Mouse (Mus musculus) E14TG2a.4 (cell line): Measurements from ENCODE around the gene Ttc39b.
"Not testable (repeated sequence)": the region's sequence is repeated elsewhere in the genome, so short reads cannot be mapped to it uniquely, and the experiment has no call there.

Experiments
- H3K27me3 ChIP-seq: 2 replicates; pipeline ENCODE4 v1.6.1; 2014; ENCODE audit warnings: low read length, control low read depth; ENCODE audit not compliant: insufficient read depth
- H3K36me3 ChIP-seq: 2 replicates; pipeline ENCODE4 v1.6.1; 2014; ENCODE audit warnings: low read length, control low read depth; ENCODE audit not compliant: insufficient read depth
- H3K4me1 ChIP-seq: replicated peaks from 2 replicates; pipeline ENCODE4 v1.6.1; 2014; ENCODE audit warnings: low read depth, low read length, control low read depth
- H3K4me3 ChIP-seq: replicated peaks from 2 replicates; pipeline ENCODE4 v1.5.1; 2014; ENCODE audit warnings: mild to moderate bottlenecking, low read length
- H3K9me3 ChIP-seq: 2 replicates; pipeline ENCODE4 v1.6.1; 2014; ENCODE audit warnings: low read length, control low read depth
- CTCF ChIP-seq: conservative IDR thresholded peaks from 2 replicates; pipeline ENCODE4 v1.5.1; 2014; ENCODE audit warnings: low read length
- NANOG ChIP-seq: IDR thresholded peaks from 2 replicates; pipeline ENCODE4 v1.6.1; 2014; ENCODE audit warnings: borderline replicate concordance, low read length, mixed read lengths
- POU5F1 ChIP-seq: IDR thresholded peaks from 2 replicates; pipeline ENCODE4 v1.6.1; 2014; ENCODE audit warnings: low read length, borderline replicate concordance

The Ttc39b gene

DNA sequence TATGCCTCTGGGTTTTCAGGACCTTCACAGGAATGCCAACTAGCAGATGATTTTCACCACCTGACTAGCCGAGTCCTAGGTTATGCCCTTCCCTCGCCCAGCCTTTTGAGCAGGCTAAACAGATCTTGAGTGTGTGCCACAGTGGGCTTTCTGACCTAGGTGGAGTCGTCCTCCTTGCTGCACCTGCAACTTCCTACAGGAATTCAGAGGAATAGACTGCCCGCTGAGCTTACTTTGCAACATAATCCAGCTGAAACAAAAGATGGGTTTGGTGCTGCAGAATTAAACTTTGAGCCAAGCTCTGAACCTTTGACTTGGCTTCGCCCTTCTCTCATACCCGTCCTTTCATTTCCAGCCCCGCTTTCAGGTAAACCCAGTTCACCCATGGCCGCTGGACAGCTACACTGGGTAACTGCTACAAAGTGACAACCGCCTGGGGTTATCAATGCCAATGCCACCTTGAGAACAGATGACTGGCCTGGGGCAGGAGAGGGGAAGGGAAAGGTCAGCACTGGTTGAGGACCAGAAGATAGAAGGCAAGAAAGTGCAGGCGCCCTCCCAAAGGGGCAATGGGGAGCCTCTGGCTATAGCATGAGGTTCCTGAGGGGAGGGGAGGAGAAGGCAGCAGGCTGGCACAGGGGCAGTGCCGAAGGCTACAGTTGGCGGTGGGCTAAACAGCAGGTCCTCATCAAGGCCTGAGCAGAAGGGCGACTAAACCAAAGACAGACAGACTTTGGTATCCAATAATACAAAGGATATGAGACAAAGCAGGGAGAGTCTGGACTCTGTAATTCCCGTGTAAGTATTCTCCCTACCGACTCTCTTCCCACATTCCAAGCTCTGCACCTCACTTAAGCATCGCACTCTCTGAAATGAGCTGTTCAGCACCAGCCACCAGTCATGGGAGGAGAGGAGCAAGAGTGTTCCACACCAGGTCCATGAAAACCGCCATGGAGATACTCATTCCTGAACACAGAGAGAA lies 66.5 kb downstream of the Ttc39b start:
- TF ChIP-seq POU5F1, result no peak
- TF ChIP-seq CTCF, result no peak
- peak; percentile 22; the same call in 1 of the 2 replicates for TF ChIP-seq NANOG
- peaks cover 83% of the 10 kb centered on the region for H3K4me1 ChIP-seq
- H3K36me3 ChIP-seq, result peaks cover 43% of the 10 kb centered on the region
- peak overlapping the region; percentile 69 for H3K4me3 ChIP-seq
- no peaks in the 10 kb centered on the region for H3K9me3 ChIP-seq
- H3K27me3 ChIP-seq, result no peaks in the 10 kb centered on the region

GRCm38 (mm10) chr4:83256779-83257178 lies 67.3 kb downstream of the Ttc39b start:
- Histone ChIP-seq H3K4me3 (peak overlapping the region; percentile 69), H3K27me3 (no peaks in the 10 kb centered on the region), H3K36me3 (peaks cover 44% of the 10 kb centered on the region), H3K4me1 (peaks cover 75% of the 10 kb centered on the region), H3K9me3 (no peaks in the 10 kb centered on the region)
- TF ChIP-seq CTCF (no peak), POU5F1 (no peak), NANOG (no peak)

DNA sequence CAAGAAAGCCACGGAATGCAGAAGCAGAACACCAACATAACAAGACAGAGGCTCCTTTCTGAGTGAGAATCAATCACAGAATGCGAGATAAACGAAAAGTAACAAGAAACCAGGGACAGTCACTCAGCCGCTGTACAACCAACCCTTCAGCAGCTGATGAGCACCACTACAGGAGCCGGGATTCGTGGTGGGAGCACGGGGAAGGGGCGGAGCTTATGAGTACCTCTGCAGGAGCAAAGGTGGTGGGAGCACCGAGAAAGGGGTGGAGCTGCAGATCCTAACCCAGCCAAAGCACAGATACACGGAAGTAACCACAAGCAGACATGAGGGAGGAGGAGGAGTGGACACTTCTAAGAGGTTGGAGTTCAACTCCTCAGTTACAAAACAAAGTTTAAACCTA lies 69.1 kb downstream of the Ttc39b start:
- no peak for TF ChIP-seq POU5F1
- TF ChIP-seq CTCF, result no peak
- TF ChIP-seq NANOG, result no peak
- H3K27me3 ChIP-seq, result no peaks in the 10 kb centered on the region
- peaks cover 39% of the 10 kb centered on the region for H3K36me3 ChIP-seq
- no peaks in the 10 kb centered on the region for H3K9me3 ChIP-seq
- H3K4me1 ChIP-seq, result peaks cover 58% of the 10 kb centered on the region
- peak overlapping the region; percentile 49 for H3K4me3 ChIP-seq

GRCm38 (mm10) chr4:83253679-83254078 lies 70.4 kb downstream of the Ttc39b start:
- peaks cover 35% of the 10 kb centered on the region for H3K36me3 ChIP-seq
- peaks cover 45% of the 10 kb centered on the region for H3K4me1 ChIP-seq

GRCm38 (mm10) chr4:83243706-83244105 lies 80.3 kb downstream of the Ttc39b start:
- H3K27me3 ChIP-seq, result no peaks in the 10 kb centered on the region
- TF ChIP-seq NANOG (no peak), POU5F1 (no peak), CTCF (no peak)
- peaks cover 96% of the 10 kb centered on the region for H3K36me3 ChIP-seq
- peaks cover 32% of the 10 kb centered on the region for H3K4me1 ChIP-seq
- H3K4me3 ChIP-seq, result no peak overlapping the region
- H3K9me3 ChIP-seq, result no peaks in the 10 kb centered on the region

More at GRCm38 (mm10) chr4:83253679-83254078, 70.4 kb downstream of the Ttc39b start:
- Histone ChIP-seq H3K27me3 (no peaks in the 10 kb centered on the region), H3K9me3 (no peaks in the 10 kb centered on the region), H3K4me3 (no peak overlapping the region)
- TF ChIP-seq NANOG (no peak), CTCF (no peak), POU5F1 (no peak)

DNA sequence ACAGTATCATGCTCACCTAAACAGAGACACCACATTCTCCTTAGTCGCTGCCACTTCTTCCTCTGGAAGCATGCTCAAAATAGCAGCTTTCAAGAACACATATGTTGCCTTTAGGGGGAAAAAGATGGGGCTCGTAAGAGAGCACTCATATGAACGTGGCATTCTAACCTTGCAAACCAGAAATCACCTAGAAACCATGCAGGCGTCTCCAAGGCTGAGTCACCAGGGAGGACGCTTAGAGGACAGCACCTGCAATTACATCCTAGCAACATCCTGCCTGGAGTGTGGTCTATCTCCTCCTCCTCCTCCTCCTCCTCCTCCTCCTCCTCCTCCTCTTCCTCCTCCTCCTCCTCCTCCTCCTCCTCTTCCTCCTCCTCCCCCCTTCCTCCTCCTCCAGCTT lies 82.4 kb downstream of the Ttc39b start:
- Histone ChIP-seq H3K9me3 (no peaks in the 10 kb centered on the region), H3K27me3 (no peaks in the 10 kb centered on the region), H3K36me3 (peaks cover 94% of the 10 kb centered on the region), H3K4me1 (peaks cover 21% of the 10 kb centered on the region), H3K4me3 (no peak overlapping the region)
- TF ChIP-seq POU5F1 (no peak), CTCF (no peak), NANOG (no peak)

DNA sequence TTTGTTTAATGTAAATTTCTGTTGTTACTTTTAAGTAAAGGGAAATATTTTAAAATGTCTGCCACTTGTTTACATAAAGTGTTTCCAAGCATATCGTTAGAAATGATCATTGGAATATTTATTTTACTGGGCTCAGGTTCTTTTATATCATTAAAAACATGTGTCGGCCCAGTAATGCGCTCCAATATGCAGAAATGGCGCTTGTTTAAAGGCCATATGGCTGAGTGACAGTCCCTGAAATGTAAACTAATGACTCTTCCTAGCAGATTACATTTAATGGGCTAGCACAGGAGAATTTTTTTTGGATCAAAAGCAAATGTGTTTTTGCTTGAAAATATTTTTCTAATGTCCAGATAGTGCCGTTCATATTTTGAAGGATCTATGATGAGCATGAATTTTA lies 86.4 kb downstream of the Ttc39b start:
- TF ChIP-seq POU5F1 (no peak), CTCF (no peak), NANOG (no peak)
- H3K4me1 ChIP-seq, result peaks cover 22% of the 10 kb centered on the region
- peaks cover 93% of the 10 kb centered on the region for H3K36me3 ChIP-seq
- H3K9me3 ChIP-seq, result no peaks in the 10 kb centered on the region
- H3K27me3 ChIP-seq, result no peaks in the 10 kb centered on the region
- no peak overlapping the region for H3K4me3 ChIP-seq

GRCm38 (mm10) chr4:83235304-83235703 lies 88.8 kb downstream of the Ttc39b start:
- H3K9me3 ChIP-seq, H3K27me3 ChIP-seq: not testable (repeated sequence)
- peaks cover 22% of the 10 kb centered on the region for H3K4me1 ChIP-seq

GRCm38 (mm10) chr4:83234739-83235138 lies 89.3 kb downstream of the Ttc39b start:
- no peak for TF ChIP-seq NANOG
- no peak for TF ChIP-seq POU5F1
- TF ChIP-seq CTCF, result no peak
- H3K4me3 ChIP-seq, result no peak overlapping the region
- H3K36me3 ChIP-seq, result peaks cover 93% of the 10 kb centered on the region
- no peaks in the 10 kb centered on the region for H3K27me3 ChIP-seq
- peaks cover 22% of the 10 kb centered on the region for H3K4me1 ChIP-seq
- no peaks in the 10 kb centered on the region for H3K9me3 ChIP-seq

More at GRCm38 (mm10) chr4:83235304-83235703, 88.8 kb downstream of the Ttc39b start:
- H3K4me3 ChIP-seq, result not testable (repeated sequence)
- peaks cover 93% of the 10 kb centered on the region for H3K36me3 ChIP-seq
